ENCODE assay signal across 27 mouse cellular contexts in the genomic region with DNA sequence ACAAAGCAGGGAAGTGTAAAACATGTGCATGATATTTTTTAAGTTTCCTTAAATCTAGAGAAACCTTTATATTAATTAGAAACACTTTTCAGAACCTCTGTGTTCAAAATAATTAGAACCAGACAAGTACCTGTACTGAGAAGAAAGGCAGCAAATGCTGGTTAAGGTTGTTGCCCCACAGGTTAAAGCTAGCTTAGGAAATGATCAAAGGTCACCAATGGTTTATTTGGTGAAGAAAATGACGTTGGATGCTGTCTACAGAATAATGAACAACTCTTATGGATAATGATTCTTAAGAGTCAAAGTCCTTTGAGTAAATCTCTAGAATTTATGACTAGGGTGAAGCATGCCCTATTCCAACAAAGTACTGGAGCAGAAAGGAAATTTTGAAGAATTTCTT. TPM values are rescaled to one million over a fixed set of nuclear protein-coding genes. Genes with fewer than 3 reads are reported as not detected.
DNase-seq lines count a peak whose midpoint lies in the region; ATAC-seq and TF ChIP-seq lines count a peak whose summit lies in the region.
"Had no signal": no experiment of that assay in that cellular context is flagged by ENCODE, and none has a peak within 500 bp of the region (broad histone marks: within the 10 kb centered on the region; RNA-seq: fewer than 3 reads in every experiment).

No protein-coding gene starts in this region.

- no peak overlapping the region for H3K4me2 ChIP-seq in kidney, embryonic 14.5 days (replicated peaks; ENCODE audit: low read depth, low read length)
- H3K4me2 ChIP-seq: embryonic facial prominence, embryonic 13.5 days; embryonic facial prominence, embryonic 15.5 days; forebrain, embryonic 12.5 days had no signal

- no peaks in the 10 kb centered on the region for H3K4me1 ChIP-seq in kidney, adult 2 months (ENCODE audit: control insufficient read depth, insufficient read depth, low read length)
- H3K4me1 ChIP-seq in kidney, embryonic 14.5 days (ENCODE audit: control insufficient read depth, insufficient read depth, low read length), result no peaks in the 10 kb centered on the region
- peaks cover 3% of the 10 kb centered on the region; the same call in 1 of the 2 replicates for H3K4me1 ChIP-seq in liver, adult 2 months (ENCODE audit: control insufficient read depth, insufficient read depth, low read length)
- H3K4me1 ChIP-seq: embryonic facial prominence, embryonic 13.5 days; embryonic facial prominence, embryonic 15.5 days; forebrain, embryonic 10.5 days; forebrain, embryonic 12.5 days had no signal

- H3K9ac ChIP-seq in kidney, embryonic 14.5 days (ENCODE audit: low read depth, low read length), result no peak overlapping the region
- H3K9ac ChIP-seq in liver, adult 2 months (ENCODE audit: low read depth, low read length), result no peak overlapping the region
- H3K9ac ChIP-seq: embryonic facial prominence, embryonic 13.5 days; embryonic facial prominence, embryonic 15.5 days; forebrain, embryonic 12.5 days had no signal

- no peaks in the 10 kb centered on the region for H3K36me3 ChIP-seq in kidney, adult 2 months (ENCODE audit: control insufficient read depth, insufficient read depth, low read length)
- no peaks in the 10 kb centered on the region for H3K36me3 ChIP-seq in kidney, embryonic 14.5 days (ENCODE audit: control insufficient read depth, insufficient read depth, low read length)
- H3K36me3 ChIP-seq in liver, adult 2 months (ENCODE audit: control insufficient read depth, insufficient read depth, low read length), result no peaks in the 10 kb centered on the region
- H3K36me3 ChIP-seq: embryonic facial prominence, embryonic 13.5 days; embryonic facial prominence, embryonic 15.5 days; forebrain, embryonic 10.5 days; forebrain, embryonic 12.5 days had no signal

- no peaks in the 10 kb centered on the region for H3K27me3 ChIP-seq in kidney, adult 2 months (replicated peaks; ENCODE audit: control insufficient read depth, insufficient read depth, low read length)
- no peaks in the 10 kb centered on the region for H3K27me3 ChIP-seq in kidney, embryonic 14.5 days (ENCODE audit: control insufficient read depth, insufficient read depth, low read length)
- no peaks in the 10 kb centered on the region for H3K27me3 ChIP-seq in liver, adult 2 months (ENCODE audit: control insufficient read depth, insufficient read depth, low read length)
- H3K27me3 ChIP-seq: embryonic facial prominence, embryonic 13.5 days; embryonic facial prominence, embryonic 15.5 days; forebrain, embryonic 12.5 days had no signal

- H3K27ac ChIP-seq in kidney, adult 2 months (ENCODE audit: insufficient read depth, low read depth, low read length), result no peak overlapping the region
- H3K27ac ChIP-seq in kidney, embryonic 14.5 days (ENCODE audit: low read depth, low read length), result no peak overlapping the region
- H3K27ac ChIP-seq in liver, adult 2 months (replicated peaks; ENCODE audit: insufficient read depth, low read depth, low read length), result no peak overlapping the region
- H3K27ac ChIP-seq: embryonic facial prominence, embryonic 13.5 days; embryonic facial prominence, embryonic 15.5 days; forebrain, embryonic 10.5 days; forebrain, embryonic 12.5 days had no signal

- no peak for ATAC-seq in kidney, embryonic 14.5 days (ENCODE audit: low FRiP score, low TSS enrichment)
- ATAC-seq: forebrain, embryonic 14.5 days; forebrain, embryonic 16.5 days had no signal

- no peak for TF ChIP-seq CTCF in kidney, adult 2 months (conservative IDR thresholded peaks at IDR 0.05; ENCODE audit: insufficient read depth, insufficient read length, low read depth, low read length)
- no peak for TF ChIP-seq CTCF in liver, adult 2 months (IDR thresholded peaks at IDR 0.05; ENCODE audit: low read depth, low read length)

- TF ChIP-seq POLR2A in kidney, adult 2 months (IDR thresholded peaks at IDR 0.05; ENCODE audit: low read depth, low read length), result no peak
- no peak for TF ChIP-seq POLR2A in liver, adult 2 months (IDR thresholded peaks at IDR 0.05; ENCODE audit: extremely low read depth, insufficient read depth, low read length)

- peak; percentile 60 for DNase-seq in kidney, adult 2 months
- peak; percentile 68 for DNase-seq in liver, adult 2 months (ENCODE audit: extremely low read depth, low read depth, low spot score)
- no peak for DNase-seq in liver
- DNase-seq: adrenal gland, adult 2 months; adrenal gland, postnatal 10 days; adrenal gland, postnatal 25 days; cerebellum, adult 11 months; cerebellum, adult 18-20 months; cerebellum, adult 8-10 months; cerebellum, adult 9-11 months; cerebellum, postnatal 14 days; cerebellum, postnatal 36 days; embryo, embryonic 11 days had no signal

- H3K4me3 ChIP-seq in kidney, adult 2 months (ENCODE audit: insufficient read depth, low read depth, low read length), result no peak overlapping the region
- no peak overlapping the region for H3K4me3 ChIP-seq in kidney, embryonic 14.5 days (ENCODE audit: low read length)
- no peak overlapping the region for H3K4me3 ChIP-seq in liver, adult 2 months (ENCODE audit: insufficient read depth, low read depth, low read length)
- H3K4me3 ChIP-seq: embryonic facial prominence, embryonic 13.5 days; embryonic facial prominence, embryonic 15.5 days; erythroblast, embryonic 14.5 days; forebrain, embryonic 10.5 days; forebrain, embryonic 12.5 days had no signal

- H3K79me2 ChIP-seq in liver, adult 2 months (ENCODE audit: control insufficient read depth, insufficient read depth, low read length), result no peaks in the 10 kb centered on the region

- H3K9me3 ChIP-seq in kidney, embryonic 14.5 days (ENCODE audit: control insufficient read depth, low read length), result no peaks in the 10 kb centered on the region
- H3K9me3 ChIP-seq: embryonic facial prominence, embryonic 13.5 days; embryonic facial prominence, embryonic 15.5 days; forebrain, embryonic 10.5 days; forebrain, embryonic 12.5 days had no signal

- 39% methylated on average over 1 of the region's 1 CpGs for WGBS in kidney, adult 2 months
- WGBS in kidney, embryonic 14.5 days, result 43% methylated on average over 1 of the region's 1 CpGs
- 9% methylated on average over 1 of the region's 1 CpGs for WGBS in liver, adult 2 months

RNA-seq across cellular contexts. Expression of gene Gm379, which starts 42.7 kb away (rescaled TPM):
- polyA plus RNA-seq in kidney, adult 2 months (2012; rRNA removed), result not detected in 2 replicates
- not detected in 2 replicates for polyA plus RNA-seq in kidney, embryonic 14.5 days (2014; fragmentation: Nextera tagmentation; extraction: Ambion mirVana)
- 1.9 and 3.6 TPM in 2 replicates for total RNA-seq in liver, adult 2 months (2014; rRNA removed)
- polyA plus RNA-seq in liver, adult 2 months (2012; rRNA removed), result 0.35 and 0.54 TPM in 2 replicates
- total RNA-seq: adrenal gland, adult 2 months; adrenal gland, postnatal 10 days; adrenal gland, postnatal 25 days; common myeloid progenitor, adult 5-6 weeks; ES-E14; MEL had no signal
- polyA plus RNA-seq: adrenal gland, adult 2 months; brain, embryonic 14.5 days; C2C12; embryonic facial prominence, embryonic 11.5 days; embryonic facial prominence, embryonic 13.5 days; embryonic facial prominence, embryonic 15.5 days; erythroblast, embryonic 14.5 days; forebrain, embryonic 10.5 days; forebrain, embryonic 12.5 days; forebrain, embryonic 14.5 days; forebrain, embryonic 16.5 days had no signal
